Mouse (Mus musculus) gastrocnemius, adult 18-20 months (tissue): ENCODE data around the gene Ubald2. TPM values are rescaled to one million over a fixed set of nuclear protein-coding genes. Genes with fewer than 3 reads are reported as not detected.
A peak's percentile ranks its signal among the peaks of the same experiment; 100 is the strongest.
"Not testable (repeated sequence)": the region's sequence is repeated elsewhere in the genome, so short reads cannot be mapped to it uniquely, and the experiment has no call there.

Experiments
- DNase-seq: peaks from one replicate; pipeline ENCODE4 v3.0.0; 2021; ENCODE audit warnings: low spot score
- long read RNA-seq, 2 experiments: library from polyadenylated mRNA; stranded (forward); transcript quantifications; one replicate each; pipeline ENCODE4 v2.0.0; 2021
- total RNA-seq, 2 experiments: library from RNA; stranded (reverse); gene quantifications; 2 replicates each; pipeline ENCODE4 v1.2.3; 2021

Gene Ubald2
- 10 to 100 TPM; 32.1 to 45.8 TPM for total RNA-seq
- long read RNA-seq, experiment 1, transcript Ubald2-201 (3 exons, 1,482 nt): major isoform, 21 of 22 reads
- long read RNA-seq, experiment 1, partial matches to known transcripts: 0 of 22 reads
- long read RNA-seq, experiment 1, other reads (novel, unspliced or antisense): 1 of 22 reads
- long read RNA-seq, experiment 2, transcript Ubald2-201 (3 exons, 1,482 nt): major isoform, 35 of 42 reads
- long read RNA-seq, experiment 2, partial matches to known transcripts: 7 of 42 reads
- long read RNA-seq, experiment 2, other reads (novel, unspliced or antisense): 0 of 42 reads

- peak; percentile 99 for DNase-seq
These were observed at the start of gene Ubald2 for GRCm38 (mm10) chr11:116433356-116434286. Ubald2 (plus strand) TSS chr11:116434094.

GRCm38 (mm10) chr11:116384171-116384570 is 49.7 kb upstream of the Ubald2 start:
- peak; percentile 64 for DNase-seq

GRCm38 (mm10) chr11:116385999-116386398 is 47.9 kb upstream of the Ubald2 start:
- DNase-seq: peak; percentile 18

GRCm38 (mm10) chr11:116387086-116388071 is 46.5 kb upstream of the Ubald2 start:
- DNase-seq: peak; percentile 79

GRCm38 (mm10) chr11:116388841-116389480 is 44.9 kb upstream of the Ubald2 start:
- DNase-seq: peak; percentile 48

- no peak for DNase-seq
These were observed 39.1 kb upstream of the Ubald2 start for GRCm38 (mm10) chr11:116394769-116395168.

GRCm38 (mm10) chr11:116396276-116396933 is 37.5 kb upstream of the Ubald2 start:
- no peak for DNase-seq

- no peak for DNase-seq
These were observed 37.0 kb upstream of the Ubald2 start for GRCm38 (mm10) chr11:116396934-116397330.

- DNase-seq: no peak
These were observed 36.2 kb upstream of the Ubald2 start for GRCm38 (mm10) chr11:116397517-116398347.

GRCm38 (mm10) chr11:116398348-116398677 is 35.6 kb upstream of the Ubald2 start:
- DNase-seq: no peak

- DNase-seq: no peak
These were observed 33.3 kb upstream of the Ubald2 start for GRCm38 (mm10) chr11:116400560-116400959.

- no peak for DNase-seq
These were observed 28.3 kb upstream of the Ubald2 start for GRCm38 (mm10) chr11:116405601-116406000.

GRCm38 (mm10) chr11:116406231-116406728 is 27.6 kb upstream of the Ubald2 start:
- DNase-seq: no peak

GRCm38 (mm10) chr11:116409008-116409407 is 24.9 kb upstream of the Ubald2 start:
- DNase-seq: no peak

GRCm38 (mm10) chr11:116410415-116410814 is 23.5 kb upstream of the Ubald2 start:
- not testable (repeated sequence) for DNase-seq

- no peak for DNase-seq
These were observed 22.3 kb upstream of the Ubald2 start for GRCm38 (mm10) chr11:116411582-116411981.

- no peak for DNase-seq
These were observed 21.7 kb upstream of the Ubald2 start for GRCm38 (mm10) chr11:116412028-116412827.

GRCm38 (mm10) chr11:116412904-116413630 is 20.8 kb upstream of the Ubald2 start, which contains the start of gene Rnf157:
Rnf157 (minus strand) TSS chr11:116413032.
- DNase-seq: peak; percentile 75
